Mouse (Mus musculus) lung, embryonic 15.5 days (tissue): Measurements from ENCODE around the gene Cd300lf. TPM values are rescaled to one million over a fixed set of nuclear protein-coding genes. Genes with fewer than 3 reads are reported as not detected.

Experiments used
- ATAC-seq: fragments of 200-750 bp; cut with Nextera tagmentation; 2 replicates; pipeline ENCODE4 v1.8.0; 2017; ENCODE audit warnings: moderate number of reproducible peaks, borderline replicate concordance; ENCODE audit not compliant: low FRiP score, low TSS enrichment; ENCODE audit errors: extremely low read depth
- H3K27ac ChIP-seq: fragments of 300-500 bp; sonication (generic); 2 replicates; pipeline ENCODE4 v1.5.1; 2015; ENCODE audit warnings: moderate library complexity, mild to moderate bottlenecking, inconsistent platforms
- H3K27me3 ChIP-seq: fragments of 300-500 bp; sonication (generic); 2 replicates; pipeline ENCODE4 v1.6.1; 2015; ENCODE audit warnings: inconsistent platforms
- H3K36me3 ChIP-seq: fragments of 300-500 bp; sonication (generic); 2 replicates; pipeline ENCODE4 v1.6.1; 2015; ENCODE audit warnings: inconsistent platforms
- H3K4me1 ChIP-seq: fragments of 300-500 bp; sonication (generic); 2 replicates; pipeline ENCODE4 v1.6.1; 2015; ENCODE audit warnings: inconsistent platforms
- H3K4me2 ChIP-seq: fragments of 300-500 bp; sonication (generic); 2 replicates; pipeline ENCODE4 v1.6.1; 2015; ENCODE audit warnings: inconsistent platforms, mild to moderate bottlenecking, moderate library complexity
- H3K4me3 ChIP-seq: fragments of 300-500 bp; sonication (generic); 2 replicates; pipeline ENCODE4 v1.5.1; 2015; ENCODE audit warnings: mild to moderate bottlenecking, inconsistent platforms
- H3K9ac ChIP-seq: fragments of 300-500 bp; sonication (generic); 2 replicates; pipeline ENCODE4 v1.6.1; 2015; ENCODE audit warnings: inconsistent platforms
- H3K9me3 ChIP-seq: fragments of 300-500 bp; sonication (generic); 2 replicates; pipeline ENCODE4 v1.6.1; 2016; ENCODE audit warnings: inconsistent platforms
- WGBS: fragments of 180-500 bp; shearing (Covaris S2); methylation state at CpG from one replicate; pipeline ENCODE4 v1.1.7; 2015; 5-methylcytosine and 5-hydroxymethylcytosine counted together
- polyA plus RNA-seq: library from polyadenylated mRNA; unstranded; fragments of >200 nt; fragmentation: Nextera tagmentation; extraction: Ambion mirVana; gene quantifications from 2 replicates; pipeline ENCODE4 v1.2.1, GENCODE M21; 2015

Cd300lf gene
- polyA plus RNA-seq, 1 experiment from 2014 or later: 1.8 TPM

DNA sequence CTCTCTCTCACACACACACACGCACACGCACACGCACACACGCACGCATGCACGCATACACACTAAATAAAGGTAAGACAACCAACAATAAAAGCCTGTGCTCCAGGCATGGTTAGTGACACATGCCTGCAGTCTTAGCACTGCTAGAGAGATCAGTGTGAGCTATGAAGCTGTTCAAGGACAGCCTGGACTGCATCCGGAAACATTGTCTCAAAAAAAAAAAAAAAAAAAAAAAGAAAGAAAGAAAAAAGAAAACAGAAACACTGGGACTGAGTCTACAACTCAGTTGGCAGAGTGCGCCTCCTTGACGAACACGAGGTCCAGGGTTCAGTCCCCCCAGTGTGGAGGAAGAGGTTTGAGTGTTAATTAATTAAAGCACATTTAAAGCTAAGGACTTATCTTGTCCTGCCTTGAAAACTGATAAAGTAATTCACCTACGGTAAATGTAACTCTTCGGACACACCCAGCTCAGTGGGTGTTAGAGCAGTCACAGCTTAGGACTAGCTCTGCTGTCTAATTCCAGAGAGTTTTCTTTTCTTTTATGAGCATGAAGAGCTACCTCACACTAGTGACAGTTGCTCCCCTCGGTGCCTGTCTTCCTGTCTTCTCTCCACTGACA lies 4.2 kb downstream of the Cd300lf start:
- Histone ChIP-seq H3K27ac (no peak overlapping the region), H3K4me2 (no peak overlapping the region), H3K4me3 (no peak overlapping the region), H3K4me1 (no peaks in the 10 kb centered on the region), H3K27me3 (no peaks in the 10 kb centered on the region), H3K36me3 (no peaks in the 10 kb centered on the region), H3K9me3 (no peaks in the 10 kb centered on the region), H3K9ac (no peak overlapping the region)
- no peak for ATAC-seq
- 86% methylated on average over 13 of the region's 13 CpGs for WGBS

GRCm38 (mm10) chr11:115128483-115128882 lies 5.3 kb downstream of the Cd300lf start:
- H3K4me3 ChIP-seq: no peak overlapping the region
- 51% methylated on average over 4 of the region's 4 CpGs for WGBS
- H3K4me2 ChIP-seq: no peak overlapping the region
- H3K27ac ChIP-seq: no peak overlapping the region
- no peaks in the 10 kb centered on the region for H3K4me1 ChIP-seq
- no peak for ATAC-seq
- no peaks in the 10 kb centered on the region for H3K9me3 ChIP-seq
- H3K36me3 ChIP-seq: no peaks in the 10 kb centered on the region
- H3K9ac ChIP-seq: no peak overlapping the region
- no peaks in the 10 kb centered on the region for H3K27me3 ChIP-seq

- Histone ChIP-seq H3K9me3 (no peaks in the 10 kb centered on the region), H3K4me3 (no peak overlapping the region), H3K27ac (no peak overlapping the region), H3K27me3 (no peaks in the 10 kb centered on the region), H3K9ac (no peak overlapping the region), H3K4me1 (no peaks in the 10 kb centered on the region), H3K36me3 (no peaks in the 10 kb centered on the region), H3K4me2 (no peak overlapping the region)
- WGBS: 58% methylated on average over 9 of the region's 9 CpGs
- ATAC-seq: no peak
Measured at GRCm38 (mm10) chr11:115119409-115119808, 14.4 kb downstream of the Cd300lf start.

GRCm38 (mm10) chr11:115112196-115112595 lies 21.6 kb downstream of the Cd300lf start:
- H3K4me2 ChIP-seq: no peak overlapping the region
- no peaks in the 10 kb centered on the region for H3K9me3 ChIP-seq
- no peaks in the 10 kb centered on the region for H3K36me3 ChIP-seq
- no peak overlapping the region for H3K27ac ChIP-seq
- ATAC-seq: no peak
- WGBS: 30% methylated on average over 3 of the region's 3 CpGs
- peaks cover 3% of the 10 kb centered on the region; the same call in 1 of the 2 replicates for H3K4me1 ChIP-seq
- no peaks in the 10 kb centered on the region for H3K27me3 ChIP-seq
- H3K9ac ChIP-seq: no peak overlapping the region
- no peak overlapping the region for H3K4me3 ChIP-seq

DNA sequence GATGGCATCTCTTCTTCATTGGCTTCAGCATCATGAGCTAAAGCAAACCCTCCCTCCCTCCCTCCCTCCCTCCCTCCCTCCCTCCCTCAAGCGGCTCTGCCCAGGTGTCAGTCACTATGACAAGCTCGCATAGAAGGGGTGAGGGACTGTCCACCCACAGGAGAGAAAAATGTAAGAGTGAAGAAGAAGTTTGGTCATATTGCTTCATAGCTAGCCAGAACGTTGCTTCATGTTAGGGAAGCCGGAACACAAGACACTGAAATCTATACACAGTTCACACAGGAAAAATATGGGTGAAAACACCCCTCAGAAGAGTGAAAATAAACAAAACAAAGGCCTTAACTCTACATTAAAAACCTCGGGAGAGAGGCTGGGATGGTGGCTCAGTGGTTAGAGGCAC lies 23.5 kb downstream of the Cd300lf start:
- no peak for ATAC-seq
- Histone ChIP-seq H3K4me3 (no peak overlapping the region), H3K36me3 (no peaks in the 10 kb centered on the region), H3K9me3 (no peaks in the 10 kb centered on the region), H3K27ac (no peak overlapping the region), H3K4me1 (peaks cover 4% of the 10 kb centered on the region; the same call in 1 of the 2 replicates), H3K9ac (no peak overlapping the region), H3K27me3 (no peaks in the 10 kb centered on the region), H3K4me2 (no peak overlapping the region)
- WGBS: 79% methylated on average over 3 of the region's 5 CpGs

- no peak for ATAC-seq
- WGBS: 74% methylated on average over 8 of the region's 8 CpGs
- H3K4me3 ChIP-seq: no peak overlapping the region
- no peak overlapping the region for H3K27ac ChIP-seq
- H3K4me2 ChIP-seq: no peak overlapping the region
- H3K36me3 ChIP-seq: no peaks in the 10 kb centered on the region
- peaks cover 4% of the 10 kb centered on the region; the same call in 1 of the 2 replicates for H3K4me1 ChIP-seq
- H3K9ac ChIP-seq: no peak overlapping the region
- H3K27me3 ChIP-seq: no peaks in the 10 kb centered on the region
- no peaks in the 10 kb centered on the region for H3K9me3 ChIP-seq
Measured at GRCm38 (mm10) chr11:115108176-115108575, 25.6 kb downstream of the Cd300lf start.

DNA sequence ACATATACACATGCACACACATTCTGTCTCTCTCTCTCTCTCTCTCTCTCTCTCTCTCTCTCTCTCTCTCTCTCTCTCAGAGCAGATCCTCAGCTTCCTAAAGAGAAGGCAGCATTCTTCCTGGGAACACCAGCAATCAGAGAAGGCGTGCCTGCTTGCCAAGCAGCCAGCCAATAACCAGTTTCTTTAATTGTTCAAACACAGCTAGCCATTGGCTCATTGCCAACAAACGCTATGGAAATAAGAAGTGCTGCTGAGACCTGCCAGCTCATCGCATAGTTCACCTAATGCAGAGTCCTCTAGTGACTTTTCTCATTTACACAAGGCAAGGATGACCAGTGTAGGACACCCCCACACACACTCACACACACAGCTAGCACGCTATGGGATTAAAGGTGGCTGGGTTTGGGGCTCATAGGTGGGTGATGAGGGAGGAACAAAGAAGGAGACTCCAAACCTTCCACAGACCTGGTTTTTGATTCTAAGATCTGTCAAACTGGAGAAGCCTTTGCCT lies 26.3 kb downstream of the Cd300lf start:
- H3K4me1 ChIP-seq: peaks cover 4% of the 10 kb centered on the region; the same call in 1 of the 2 replicates
- H3K9me3 ChIP-seq: no peaks in the 10 kb centered on the region
- no peak for ATAC-seq
- no peak overlapping the region for H3K27ac ChIP-seq
- no peaks in the 10 kb centered on the region for H3K27me3 ChIP-seq
- no peaks in the 10 kb centered on the region for H3K36me3 ChIP-seq
- no peak overlapping the region for H3K9ac ChIP-seq
- H3K4me3 ChIP-seq: no peak overlapping the region
- 12% methylated on average over 4 of the region's 4 CpGs for WGBS
- no peak overlapping the region for H3K4me2 ChIP-seq

GRCm38 (mm10) chr11:115106638-115107037 lies 27.2 kb downstream of the Cd300lf start:
- H3K4me3 ChIP-seq: no peak overlapping the region
- no peak overlapping the region for H3K4me2 ChIP-seq
- 76% methylated on average over 2 of the region's 2 CpGs for WGBS

GRCm38 (mm10) chr11:115104769-115105563 lies 28.8 kb downstream of the Cd300lf start:
- no peak overlapping the region for H3K4me2 ChIP-seq
- H3K27me3 ChIP-seq: no peaks in the 10 kb centered on the region
- H3K9ac ChIP-seq: no peak overlapping the region
- WGBS: 70% methylated on average over 8 of the region's 8 CpGs
- H3K27ac ChIP-seq: no peak overlapping the region
- no peaks in the 10 kb centered on the region for H3K9me3 ChIP-seq
- peaks cover 4% of the 10 kb centered on the region; the same call in 1 of the 2 replicates for H3K4me1 ChIP-seq
- ATAC-seq: no peak
- no peak overlapping the region for H3K4me3 ChIP-seq
- no peaks in the 10 kb centered on the region for H3K36me3 ChIP-seq

More at GRCm38 (mm10) chr11:115106638-115107037, 27.2 kb downstream of the Cd300lf start:
- ATAC-seq: no peak
- Histone ChIP-seq H3K4me1 (peaks cover 4% of the 10 kb centered on the region; the same call in 1 of the 2 replicates), H3K27me3 (no peaks in the 10 kb centered on the region), H3K27ac (no peak overlapping the region), H3K9me3 (no peaks in the 10 kb centered on the region), H3K9ac (no peak overlapping the region), H3K36me3 (no peaks in the 10 kb centered on the region)

GRCm38 (mm10) chr11:115103470-115104413 lies 30.1 kb downstream of the Cd300lf start:
- 79% methylated on average over 25 of the region's 25 CpGs for WGBS
- Histone ChIP-seq H3K36me3 (no peaks in the 10 kb centered on the region), H3K4me3 (no peak overlapping the region), H3K4me1 (peaks cover 4% of the 10 kb centered on the region; the same call in 1 of the 2 replicates), H3K27me3 (no peaks in the 10 kb centered on the region), H3K4me2 (no peak overlapping the region), H3K27ac (no peak overlapping the region), H3K9ac (no peak overlapping the region), H3K9me3 (no peaks in the 10 kb centered on the region)
- ATAC-seq: no peak

GRCm38 (mm10) chr11:115102116-115102515 lies 31.7 kb downstream of the Cd300lf start:
- Histone ChIP-seq H3K36me3 (no peaks in the 10 kb centered on the region), H3K27ac (no peak overlapping the region), H3K4me1 (no peaks in the 10 kb centered on the region), H3K9ac (no peak overlapping the region), H3K9me3 (no peaks in the 10 kb centered on the region), H3K27me3 (no peaks in the 10 kb centered on the region), H3K4me3 (no peak overlapping the region), H3K4me2 (no peak overlapping the region)
- 85% methylated on average over 9 of the region's 9 CpGs for WGBS
- no peak for ATAC-seq
